Mouse (Mus musculus): Measurements from ENCODE around the gene Fam117b. TPM values are rescaled to one million over a fixed set of nuclear protein-coding genes. Genes with fewer than 3 reads are reported as not detected.

The Fam117b gene
- polyA plus RNA-seq, 1 experiment from 2014 or later, result 1.8 TPM

GRCm38 (mm10) chr1:59901082-59901876, 11.5 kb upstream of the Fam117b start:
- no peak for DNase-seq
- H3K9ac ChIP-seq (replicated peaks), result no peak overlapping the region
- H3K36me3 ChIP-seq (replicated peaks; ENCODE audit: insufficient read depth, low read length), result no peaks in the 10 kb centered on the region
- H3K9me3 ChIP-seq (ENCODE audit: low read length), result no peaks in the 10 kb centered on the region
- H3K27ac ChIP-seq (ENCODE audit: low read depth), result no peak overlapping the region
- no peak for TF ChIP-seq EP300 (IDR thresholded peaks at IDR 0.05; ENCODE audit: low read depth)
- TF ChIP-seq CTCF (IDR thresholded peaks at IDR 0.05; ENCODE audit: low read depth), result no peak
- peaks cover 7% of the 10 kb centered on the region; the same call in 1 of the 2 replicates for H3K4me1 ChIP-seq (ENCODE audit: insufficient read depth)
- 59% methylated on average over 5 of the region's 5 CpGs for WGBS (ENCODE audit: insufficient replicate concordance)
- H3K4me2 ChIP-seq (ENCODE audit: low read depth, low read length), result no peak overlapping the region
- ATAC-seq, result no peak
- no peaks in the 10 kb centered on the region for H3K27me3 ChIP-seq (ENCODE audit: insufficient read depth, low read length)
- no peak overlapping the region for H3K4me3 ChIP-seq (ENCODE audit: low read depth, low read length)

GRCm38 (mm10) chr1:59902634-59903033, 10.2 kb upstream of the Fam117b start:
- peak; percentile 55; the same call in 1 of the 2 replicates for TF ChIP-seq EP300 (IDR thresholded peaks at IDR 0.05; ENCODE audit: low read depth)
- TF ChIP-seq CTCF (IDR thresholded peaks at IDR 0.05; ENCODE audit: low read depth), result no peak
- Histone ChIP-seq H3K27me3 (ENCODE audit: insufficient read depth, low read length) (no peaks in the 10 kb centered on the region), H3K4me1 (ENCODE audit: insufficient read depth) (peaks cover 7% of the 10 kb centered on the region; the same call in 1 of the 2 replicates), H3K9me3 (ENCODE audit: low read length) (no peaks in the 10 kb centered on the region), H3K4me3 (ENCODE audit: low read depth, low read length) (no peak overlapping the region), H3K4me2 (ENCODE audit: low read depth, low read length) (no peak overlapping the region), H3K36me3 (replicated peaks; ENCODE audit: insufficient read depth, low read length) (no peaks in the 10 kb centered on the region), H3K9ac (replicated peaks) (no peak overlapping the region), H3K27ac (ENCODE audit: low read depth) (no peak overlapping the region)
- ATAC-seq, result peak; percentile 25; the same call in 1 of the 2 replicates
- 31% methylated on average over 3 of the region's 3 CpGs for WGBS (ENCODE audit: insufficient replicate concordance)
- DNase-seq, result no peak

- no peak for DNase-seq
- Histone ChIP-seq H3K27ac (ENCODE audit: low read depth) (no peak overlapping the region), H3K4me1 (ENCODE audit: insufficient read depth) (peaks cover 7% of the 10 kb centered on the region; the same call in 1 of the 2 replicates), H3K4me3 (ENCODE audit: low read depth, low read length) (no peak overlapping the region), H3K27me3 (ENCODE audit: insufficient read depth, low read length) (no peaks in the 10 kb centered on the region), H3K4me2 (ENCODE audit: low read depth, low read length) (no peak overlapping the region), H3K36me3 (replicated peaks; ENCODE audit: insufficient read depth, low read length) (no peaks in the 10 kb centered on the region), H3K9ac (replicated peaks) (no peak overlapping the region), H3K9me3 (ENCODE audit: low read length) (no peaks in the 10 kb centered on the region)
- TF ChIP-seq EP300 (IDR thresholded peaks at IDR 0.05; ENCODE audit: low read depth), result no peak
- TF ChIP-seq CTCF (IDR thresholded peaks at IDR 0.05; ENCODE audit: low read depth), result no peak
- ATAC-seq, result no peak
- 51% methylated on average over 6 of the region's 6 CpGs for WGBS (ENCODE audit: insufficient replicate concordance)
Observed at GRCm38 (mm10) chr1:59904630-59905295, 8.0 kb upstream of the Fam117b start.

DNA sequence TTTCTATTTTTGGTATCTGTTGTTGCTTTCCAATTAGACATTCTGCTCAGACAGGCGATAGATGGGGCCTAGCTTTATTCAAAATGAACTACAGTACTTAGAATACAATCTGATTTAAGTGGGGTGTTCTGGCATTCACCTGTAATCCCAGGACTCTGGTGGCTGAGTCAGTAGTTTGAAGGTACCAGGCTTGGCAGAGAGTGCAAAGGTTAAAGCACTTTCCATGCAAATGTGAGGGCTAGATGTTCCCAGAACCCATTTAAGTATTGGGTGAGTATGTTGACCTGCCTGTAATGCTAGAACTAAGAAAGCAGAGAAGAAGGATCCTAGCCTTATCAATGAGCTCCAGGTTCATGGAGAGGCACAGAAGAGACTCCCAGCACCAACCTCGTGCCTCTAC, 6.9 kb upstream of the Fam117b start:
- no peak for DNase-seq
- Histone ChIP-seq H3K4me1 (ENCODE audit: insufficient read depth) (peaks cover 7% of the 10 kb centered on the region; the same call in 1 of the 2 replicates), H3K27ac (ENCODE audit: low read depth) (no peak overlapping the region), H3K4me3 (ENCODE audit: low read depth, low read length) (no peak overlapping the region), H3K4me2 (ENCODE audit: low read depth, low read length) (no peak overlapping the region), H3K27me3 (ENCODE audit: insufficient read depth, low read length) (no peaks in the 10 kb centered on the region), H3K9me3 (ENCODE audit: low read length) (no peaks in the 10 kb centered on the region), H3K9ac (replicated peaks) (no peak overlapping the region), H3K36me3 (replicated peaks; ENCODE audit: insufficient read depth, low read length) (no peaks in the 10 kb centered on the region)
- TF ChIP-seq EP300 (IDR thresholded peaks at IDR 0.05; ENCODE audit: low read depth) (no peak), CTCF (IDR thresholded peaks at IDR 0.05; ENCODE audit: low read depth) (no peak)
- 70% methylated on average over 2 of the region's 2 CpGs for WGBS (ENCODE audit: insufficient replicate concordance)
- no peak for ATAC-seq

DNA sequence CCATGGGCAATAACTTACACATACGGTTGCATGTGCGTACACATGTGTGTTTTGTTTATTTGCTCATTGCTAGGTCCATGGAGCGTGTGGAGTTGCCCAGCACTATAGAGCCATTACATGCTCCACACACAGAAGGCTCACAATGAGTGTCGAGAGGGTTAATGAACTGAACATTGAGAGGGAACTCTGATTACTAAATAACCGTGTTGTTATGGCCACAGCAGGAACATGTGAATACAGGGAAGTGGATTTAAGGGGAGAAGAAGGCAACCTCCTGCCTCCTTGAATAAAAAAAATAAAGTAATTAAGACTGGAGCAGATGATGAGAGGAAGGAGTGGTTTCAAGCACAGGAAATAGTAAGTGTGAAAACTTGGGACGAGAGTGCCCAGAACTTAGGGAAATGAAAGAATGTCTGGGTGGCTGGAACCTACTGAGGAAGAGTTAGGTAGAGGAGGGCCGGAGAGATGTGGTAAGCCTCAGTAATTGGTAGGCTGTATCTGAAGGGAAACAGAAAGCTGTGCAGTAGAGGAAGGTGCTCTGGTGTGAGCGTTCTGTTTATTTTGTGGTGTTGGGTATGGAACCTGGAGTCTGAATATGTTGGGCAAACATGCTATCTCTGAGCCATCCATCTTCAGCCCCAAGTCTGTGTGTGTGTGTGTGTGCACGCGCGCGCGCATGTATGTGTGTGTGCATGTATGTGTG, 5.8 kb upstream of the Fam117b start:
- no peak overlapping the region for H3K9ac ChIP-seq (replicated peaks)
- H3K27me3 ChIP-seq (ENCODE audit: insufficient read depth, low read length), result no peaks in the 10 kb centered on the region
- no peak overlapping the region for H3K4me3 ChIP-seq (ENCODE audit: low read depth, low read length)
- no peak for TF ChIP-seq CTCF (IDR thresholded peaks at IDR 0.05; ENCODE audit: low read depth)
- TF ChIP-seq EP300 (IDR thresholded peaks at IDR 0.05; ENCODE audit: low read depth), result no peak
- no peaks in the 10 kb centered on the region for H3K9me3 ChIP-seq (ENCODE audit: low read length)
- no peak overlapping the region for H3K27ac ChIP-seq (ENCODE audit: low read depth)
- H3K36me3 ChIP-seq (replicated peaks; ENCODE audit: insufficient read depth, low read length), result no peaks in the 10 kb centered on the region
- DNase-seq (no peak), ATAC-seq (no peak)
- peaks cover 2% of the 10 kb centered on the region; the same call in 1 of the 2 replicates for H3K4me1 ChIP-seq (ENCODE audit: insufficient read depth)
- H3K4me2 ChIP-seq (ENCODE audit: low read depth, low read length), result no peak overlapping the region
- WGBS (ENCODE audit: insufficient replicate concordance), result 77% methylated on average over 13 of the region's 13 CpGs

DNA sequence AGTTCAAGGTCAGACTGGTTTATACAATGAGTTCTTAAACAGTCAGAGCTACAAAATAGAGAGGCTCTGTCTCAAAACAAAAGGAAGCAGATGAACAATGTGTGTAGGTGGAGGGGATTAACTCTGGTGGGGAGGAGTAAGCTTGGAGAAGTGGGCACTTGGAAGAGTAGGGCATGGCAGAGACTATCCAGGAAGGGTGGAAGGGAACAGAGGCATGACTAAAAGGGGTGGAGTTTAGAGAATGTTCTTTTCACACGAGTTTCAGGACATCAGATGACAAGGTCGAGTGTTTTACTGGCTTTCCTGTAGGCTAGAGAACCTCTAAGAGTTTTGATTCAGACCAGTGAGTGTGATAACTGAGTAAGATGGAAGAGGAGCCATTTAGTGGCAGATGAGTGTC, 5.1 kb upstream of the Fam117b start:
- H3K9ac ChIP-seq (replicated peaks), result no peak overlapping the region
- H3K36me3 ChIP-seq (replicated peaks; ENCODE audit: insufficient read depth, low read length), result no peaks in the 10 kb centered on the region
- H3K9me3 ChIP-seq (ENCODE audit: low read length), result no peaks in the 10 kb centered on the region
- TF ChIP-seq EP300 (IDR thresholded peaks at IDR 0.05; ENCODE audit: low read depth) (no peak), CTCF (IDR thresholded peaks at IDR 0.05; ENCODE audit: low read depth) (no peak)
- no peaks in the 10 kb centered on the region for H3K27me3 ChIP-seq (ENCODE audit: insufficient read depth, low read length)
- DNase-seq, result no peak
- H3K4me1 ChIP-seq (ENCODE audit: insufficient read depth), result no peaks in the 10 kb centered on the region
- ATAC-seq, result no peak
- no peak overlapping the region for H3K27ac ChIP-seq (ENCODE audit: low read depth)
- WGBS (ENCODE audit: insufficient replicate concordance), result 21% methylated on average over 2 of the region's 2 CpGs
- no peak overlapping the region for H3K4me2 ChIP-seq (ENCODE audit: low read depth, low read length)
- no peak overlapping the region for H3K4me3 ChIP-seq (ENCODE audit: low read depth, low read length)
